Mouse (Mus musculus): ENCODE results near the gene Ergic1.

Ergic1 gene

GRCm38 (mm10) chr17:26561290-26561640 lies at the start of gene Ergic1:
Gene Ergic1 (plus strand): TSS chr17:26561489.
- DNase-seq (ENCODE audit: low spot score) = peak; percentile 77

GRCm38 (mm10) chr17:26511816-26512774 lies 49.2 kb upstream of the Ergic1 start:
- no peak for DNase-seq (ENCODE audit: low spot score)

GRCm38 (mm10) chr17:26512961-26513360 lies 48.3 kb upstream of the Ergic1 start:
- DNase-seq (ENCODE audit: low spot score) = no peak

GRCm38 (mm10) chr17:26513459-26514290 lies 47.6 kb upstream of the Ergic1 start:
- no peak for DNase-seq (ENCODE audit: low spot score)

- no peak for DNase-seq (ENCODE audit: low spot score)
Observed at GRCm38 (mm10) chr17:26514581-26515030, 46.7 kb upstream of the Ergic1 start.

- DNase-seq (ENCODE audit: low spot score) = no peak
Observed at GRCm38 (mm10) chr17:26515675-26516074, 45.6 kb upstream of the Ergic1 start.

GRCm38 (mm10) chr17:26518306-26518705 lies 43.0 kb upstream of the Ergic1 start:
- DNase-seq (ENCODE audit: low spot score) = no peak

- DNase-seq (ENCODE audit: low spot score) = no peak
Observed at GRCm38 (mm10) chr17:26522711-26523110, 38.6 kb upstream of the Ergic1 start.

- DNase-seq (ENCODE audit: low spot score) = no peak
Observed at GRCm38 (mm10) chr17:26524316-26524715, 37.0 kb upstream of the Ergic1 start.

GRCm38 (mm10) chr17:26524801-26525200 lies 36.5 kb upstream of the Ergic1 start:
- DNase-seq (ENCODE audit: low spot score) = no peak

GRCm38 (mm10) chr17:26525316-26525715 lies 36.0 kb upstream of the Ergic1 start:
- DNase-seq (ENCODE audit: low spot score) = no peak

- DNase-seq (ENCODE audit: low spot score) = no peak
Observed at GRCm38 (mm10) chr17:26527291-26527690, 34.0 kb upstream of the Ergic1 start.

GRCm38 (mm10) chr17:26528751-26529150 lies 32.5 kb upstream of the Ergic1 start:
- DNase-seq (ENCODE audit: low spot score) = no peak

- DNase-seq (ENCODE audit: low spot score) = no peak
Observed at GRCm38 (mm10) chr17:26529791-26530241, 31.5 kb upstream of the Ergic1 start.

- no peak for DNase-seq (ENCODE audit: low spot score)
Observed at GRCm38 (mm10) chr17:26530590-26531081, 30.7 kb upstream of the Ergic1 start.

- no peak for DNase-seq (ENCODE audit: low spot score)
Observed at GRCm38 (mm10) chr17:26531395-26532027, 29.8 kb upstream of the Ergic1 start.

GRCm38 (mm10) chr17:26532476-26533045 lies 28.7 kb upstream of the Ergic1 start:
- DNase-seq (ENCODE audit: low spot score) = no peak

GRCm38 (mm10) chr17:26533871-26534372 lies 27.4 kb upstream of the Ergic1 start:
- no peak for DNase-seq (ENCODE audit: low spot score)

GRCm38 (mm10) chr17:26534695-26535094 lies 26.6 kb upstream of the Ergic1 start:
- DNase-seq (ENCODE audit: low spot score) = no peak

GRCm38 (mm10) chr17:26535251-26536136 lies 25.8 kb upstream of the Ergic1 start:
- DNase-seq (ENCODE audit: low spot score) = no peak
